8 mouse cellular contexts compared by ENCODE assay signal in the genomic region with DNA sequence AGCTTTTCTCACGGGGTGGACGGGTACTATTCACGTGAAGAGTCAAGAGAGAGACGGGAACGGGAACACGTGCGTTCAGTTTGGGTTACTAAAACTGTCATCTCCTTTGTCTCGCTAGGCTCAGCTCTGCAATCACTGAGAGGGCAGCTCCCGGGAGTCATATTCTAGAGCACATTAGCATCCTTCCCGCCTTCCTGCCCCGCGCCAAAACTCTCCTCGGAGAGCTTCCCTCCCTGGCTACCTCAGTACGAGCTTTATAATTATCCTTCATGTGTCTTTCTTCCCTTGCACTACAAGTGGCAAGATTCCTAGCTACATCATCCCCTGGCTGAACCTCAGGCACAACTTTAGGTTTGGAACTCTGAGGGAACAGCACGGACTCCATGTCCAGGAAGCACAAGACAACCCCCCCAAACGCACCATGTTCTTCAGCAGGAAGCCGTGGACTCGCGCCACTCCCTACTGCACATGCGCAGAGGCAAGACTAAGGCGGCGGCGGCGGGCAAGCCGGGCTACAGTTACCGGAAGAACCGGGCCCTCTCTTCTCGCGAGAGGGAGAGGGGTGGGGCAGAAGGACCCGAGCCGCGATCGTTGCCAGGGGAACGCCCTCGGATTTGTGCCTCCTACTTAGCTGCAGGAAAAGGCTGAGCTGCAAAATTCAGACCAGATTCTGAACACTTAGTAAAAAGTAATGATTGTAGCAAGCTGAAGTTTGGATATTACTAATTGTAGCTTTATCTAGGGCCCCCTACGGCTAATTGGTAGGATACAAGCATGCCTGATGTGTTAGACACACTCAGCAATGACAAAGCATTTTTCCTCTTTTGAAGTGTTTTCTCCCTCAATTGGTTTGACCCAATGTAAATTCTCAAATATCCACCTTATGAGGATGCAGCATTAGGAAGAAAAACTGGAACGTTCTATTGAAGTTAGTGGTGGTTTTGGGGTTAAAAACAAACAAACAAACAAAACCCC. TPM values are rescaled to one million over a fixed set of nuclear protein-coding genes. Genes with fewer than 3 reads are reported as not detected.
DNase-seq lines count a peak whose midpoint lies in the region; ATAC-seq and TF ChIP-seq lines count a peak whose summit lies in the region.

A gene (minus strand): TSS at position 519 of the 975 bp plus-strand sequence.
A gene (plus strand): TSS at position 585 of the 975 bp plus-strand sequence.

- peak within 1 kb of the TSS; percentile 66 for H3K4me2 ChIP-seq in lung, postnatal 0 days (replicated peaks; ENCODE audit: low read depth, low read length)

- ATAC-seq in frontal cortex, adult (ENCODE audit: low TSS enrichment), result peak; percentile 100
- peak; percentile 100 for ATAC-seq in lung, postnatal 0 days

- H3K4me3 ChIP-seq in hindbrain, embryonic 10.5 days, result peak within 1 kb of the TSS; percentile 63
- peak within 1 kb of the TSS; percentile 59 for H3K4me3 ChIP-seq in lung, postnatal 0 days (ENCODE audit: low read depth, low read length)

- DNase-seq in MN1 (ENCODE audit: low spot score), result peak; percentile 99
- DNase-seq in cerebellum, adult 9-10 months, result peak; percentile 98
- peak; percentile 100 for DNase-seq in hindbrain, embryonic 10.5 days (ENCODE audit: low spot score)
- peak; percentile 99 for DNase-seq in layer of hippocampus, adult 9-11 months
- DNase-seq in lung, postnatal 0 days (ENCODE audit: low spot score), result peak; percentile 99
- peak; percentile 97 for DNase-seq in ovary, postnatal 14 days (ENCODE audit: low spot score)
- peak; percentile 99 for DNase-seq in thymus, postnatal 14 days

- under 1% methylated on average over 37 of the region's 37 CpGs for whole genome bisulfite sequencing in hindbrain, embryonic 10.5 days
- WGBS in lung, postnatal 0 days, result under 1% methylated on average over 37 of the region's 37 CpGs

- TF ChIP-seq EP300 in lung, postnatal 0 days (IDR thresholded peaks at IDR 0.05), result peak; percentile 94

- no peaks in the 10 kb centered on the region for H3K27me3 ChIP-seq in hindbrain, embryonic 10.5 days (ENCODE audit: insufficient read depth, poor library complexity, severe bottlenecking)
- no peaks in the 10 kb centered on the region for H3K27me3 ChIP-seq in lung, postnatal 0 days (replicated peaks; ENCODE audit: insufficient read depth, low read length)

- H3K9me3 ChIP-seq in hindbrain, embryonic 10.5 days, result no peaks in the 10 kb centered on the region
- no peaks in the 10 kb centered on the region for H3K9me3 ChIP-seq in lung, postnatal 0 days (ENCODE audit: low read length)

- H3K27ac ChIP-seq in hindbrain, embryonic 10.5 days, result peak within 1 kb of the TSS; percentile 98
- peak within 1 kb of the TSS; percentile 92 for H3K27ac ChIP-seq in lung, postnatal 0 days (ENCODE audit: low read length)

- peaks cover 25% of the 10 kb centered on the region for H3K4me1 ChIP-seq in hindbrain, embryonic 10.5 days (replicated peaks)
- 0 out of 2 replicates have a peak, but pooled peaks cover 4% of the 10 kb centered on the region for H3K4me1 ChIP-seq in lung, postnatal 0 days (ENCODE audit: insufficient read depth, low read depth, low read length)

- H3K9ac ChIP-seq in lung, postnatal 0 days (replicated peaks; ENCODE audit: low read depth), result peak within 1 kb of the TSS; percentile 60

- peaks cover 31% of the 10 kb centered on the region for H3K36me3 ChIP-seq in hindbrain, embryonic 10.5 days
- H3K36me3 ChIP-seq in lung, postnatal 0 days (ENCODE audit: insufficient read depth, low read length), result no peaks in the 10 kb centered on the region; the same call in 1 of the 2 replicates

- TF ChIP-seq CTCF in lung, postnatal 0 days (IDR thresholded peaks at IDR 0.05), result no peak

RNA-seq across cellular contexts. Expression of the first gene that starts in this region (rescaled TPM):
- 38.3 and 40.3 TPM in 2 replicates for polyA plus RNA-seq in hindbrain, embryonic 10.5 days (2016; fragmentation: Nextera tagmentation; extraction: Ambion mirVana)
- 14.6 TPM in 2 replicates for polyA plus RNA-seq in lung, postnatal 0 days (2015; fragmentation: Nextera tagmentation; extraction: Ambion mirVana)

RNA-seq across cellular contexts. Expression of the second gene that starts in this region (rescaled TPM):
- polyA plus RNA-seq in hindbrain, embryonic 10.5 days (2016; fragmentation: Nextera tagmentation; extraction: Ambion mirVana), result 0.34 and 0.35 TPM in 2 replicates
- 0.12 TPM in 1 of 2 replicates, not detected in the other for polyA plus RNA-seq in lung, postnatal 0 days (2015; fragmentation: Nextera tagmentation; extraction: Ambion mirVana)

Comparison
In these comparisons a context has a peak if more than half of its experiments do, and no peak if none do; other contexts are left out.
1. Peak in every context shown above with its lines: DNase-seq, ATAC-seq, H3K4me3 ChIP-seq and H3K27ac ChIP-seq.